Mouse (Mus musculus) stomach, embryonic 14.5 days (tissue): ENCODE measurements at regions not wholly inside any gene's neighbourhood (a gene's known extent, or its start where the extent isn't known, plus 50 kb on each side); places are given as distances from the start of the nearest gene placed in this dataset.
A peak's percentile ranks its signal among the peaks of the same experiment; 100 is the strongest.

Experiments used
- ATAC-seq: fragments of 200-750 bp; cut with Nextera tagmentation; 2 replicates; pipeline ENCODE4 v1.8.0; 2017; ENCODE audit warnings: low read depth, moderate TSS enrichment; ENCODE audit not compliant: insufficient number of reproducible peaks, insufficient read depth, low FRiP score
- H3K27ac ChIP-seq: fragments of 300-500 bp; sonication (generic); 2 replicates; pipeline ENCODE4 v1.5.1; 2014; ENCODE audit warnings: mild to moderate bottlenecking, low read length, moderate library complexity, mixed read lengths
- H3K27me3 ChIP-seq: fragments of 300-500 bp; sonication (generic); 2 replicates; pipeline ENCODE4 v1.6.1; 2014; ENCODE audit warnings: low read length, control low read depth, mixed read lengths; ENCODE audit not compliant: control insufficient read depth, insufficient read depth
- H3K36me3 ChIP-seq: fragments of 300-500 bp; sonication (generic); 2 replicates; pipeline ENCODE4 v1.6.1; 2014; ENCODE audit warnings: mild to moderate bottlenecking, control low read depth, low read length, moderate library complexity, mixed read lengths; ENCODE audit not compliant: control insufficient read depth, insufficient read depth
- H3K4me1 ChIP-seq: fragments of 300-500 bp; sonication (generic); 2 replicates; pipeline ENCODE4 v1.6.1; 2014; ENCODE audit warnings: low read length, control low read depth, mixed read lengths; ENCODE audit not compliant: control insufficient read depth, insufficient read depth
- H3K4me2 ChIP-seq: fragments of 300-500 bp; sonication (generic); replicated peaks from 2 replicates; pipeline ENCODE4 v1.6.1; 2014; ENCODE audit warnings: low read depth, low read length, control low read depth
- H3K4me3 ChIP-seq: fragments of 300-500 bp; sonication (generic); 2 replicates; pipeline ENCODE4 v1.5.1; 2014; ENCODE audit warnings: low read depth, low read length, control low read depth
- H3K9ac ChIP-seq: fragments of 300-500 bp; sonication (generic); replicated peaks from 2 replicates; pipeline ENCODE4 v1.6.1; 2014; ENCODE audit warnings: low read depth, mild to moderate bottlenecking, control low read depth, low read length, moderate library complexity, mixed read lengths
- H3K9me3 ChIP-seq: fragments of 300-500 bp; sonication (generic); 2 replicates; pipeline ENCODE4 v1.6.1; 2016; ENCODE audit warnings: low read depth, low read length, control low read depth; ENCODE audit not compliant: control insufficient read depth
- WGBS: fragments of 180-500 bp; shearing (Covaris S2); extraction: QIAGEN DNeasy Blood & Tissue Kit; methylation state at CpG from one replicate; pipeline ENCODE4 v1.1.7; 2014; 5-methylcytosine and 5-hydroxymethylcytosine counted together

DNA sequence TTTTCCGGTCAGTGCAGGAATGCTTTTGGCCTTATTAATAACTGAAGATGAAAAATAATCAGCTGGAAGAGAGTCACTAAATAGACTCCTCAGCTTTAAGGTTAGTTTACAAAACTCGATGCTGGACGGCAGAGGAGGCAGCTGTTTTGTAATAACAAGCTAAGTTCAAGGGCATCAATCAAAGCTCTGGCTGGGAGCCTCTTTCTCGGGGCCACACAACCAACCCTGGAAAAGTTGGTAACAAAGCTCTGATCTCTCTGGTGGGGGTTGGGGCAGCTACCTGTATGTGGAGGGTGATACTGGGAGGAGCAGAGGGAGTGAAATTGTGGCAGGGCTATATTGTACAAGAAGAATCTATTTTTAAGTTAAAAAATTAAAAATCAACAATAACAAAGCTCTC lies 374.1 kb downstream of the Fgf9 start:
- ATAC-seq, result no peak
- H3K9me3 ChIP-seq, result no peaks in the 10 kb centered on the region
- H3K27ac ChIP-seq, result no peak overlapping the region
- H3K4me2 ChIP-seq, result no peak overlapping the region
- no peak overlapping the region for H3K4me3 ChIP-seq
- no peak overlapping the region for H3K9ac ChIP-seq
- 29% methylated on average over 4 of the region's 4 CpGs for WGBS
- no peaks in the 10 kb centered on the region for H3K36me3 ChIP-seq
- H3K4me1 ChIP-seq, result no peaks in the 10 kb centered on the region
- H3K27me3 ChIP-seq, result no peaks in the 10 kb centered on the region

DNA sequence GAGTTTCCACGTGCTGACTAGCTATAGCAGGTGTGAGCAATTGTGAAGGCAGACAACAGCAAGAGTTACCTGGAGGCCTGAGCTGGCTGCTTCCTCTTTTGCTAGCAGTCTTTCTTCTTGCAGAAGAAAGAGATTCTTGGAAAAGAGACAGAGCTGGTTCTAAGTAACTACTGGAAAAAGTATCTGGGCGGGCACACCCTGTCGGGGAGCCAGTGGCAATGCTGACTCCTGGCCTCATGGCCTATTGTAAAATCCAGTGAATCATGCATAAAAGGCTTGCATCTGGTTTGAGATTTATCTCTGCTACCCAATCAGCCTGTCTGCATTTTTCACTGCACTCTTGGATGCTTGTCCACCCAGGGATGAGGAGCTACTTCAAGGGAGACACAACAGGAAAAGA lies 372.2 kb downstream of the Fgf9 start:
- Histone ChIP-seq H3K4me3 (no peak overlapping the region), H3K4me1 (no peaks in the 10 kb centered on the region), H3K9me3 (no peaks in the 10 kb centered on the region), H3K27ac (no peak overlapping the region), H3K36me3 (no peaks in the 10 kb centered on the region), H3K27me3 (no peaks in the 10 kb centered on the region), H3K4me2 (no peak overlapping the region), H3K9ac (no peak overlapping the region)
- 94% methylated on average over 3 of the region's 3 CpGs for WGBS
- ATAC-seq, result no peak

DNA sequence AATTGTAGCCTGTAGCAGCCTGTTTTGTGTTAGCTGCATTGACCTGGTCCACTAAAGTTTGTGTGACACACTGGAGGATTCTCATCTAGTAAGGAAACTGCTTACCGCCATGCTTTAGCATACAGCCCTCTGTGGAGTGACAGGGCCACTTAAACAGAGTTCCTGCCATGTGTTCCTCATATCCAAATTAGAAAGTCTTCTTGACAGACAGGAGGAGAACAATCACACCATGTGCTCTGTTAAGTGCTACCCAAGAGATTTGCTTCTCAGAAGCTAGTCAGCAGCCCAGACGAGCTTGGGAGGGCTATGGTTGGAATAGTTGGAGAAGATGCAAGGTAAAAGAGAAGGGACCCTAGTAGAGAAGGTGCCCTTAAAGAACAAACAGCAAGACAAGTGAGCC lies 369.6 kb downstream of the Fgf9 start:
- no peak for ATAC-seq
- WGBS, result 81% methylated on average over 2 of the region's 2 CpGs
- no peak overlapping the region for H3K4me2 ChIP-seq

DNA sequence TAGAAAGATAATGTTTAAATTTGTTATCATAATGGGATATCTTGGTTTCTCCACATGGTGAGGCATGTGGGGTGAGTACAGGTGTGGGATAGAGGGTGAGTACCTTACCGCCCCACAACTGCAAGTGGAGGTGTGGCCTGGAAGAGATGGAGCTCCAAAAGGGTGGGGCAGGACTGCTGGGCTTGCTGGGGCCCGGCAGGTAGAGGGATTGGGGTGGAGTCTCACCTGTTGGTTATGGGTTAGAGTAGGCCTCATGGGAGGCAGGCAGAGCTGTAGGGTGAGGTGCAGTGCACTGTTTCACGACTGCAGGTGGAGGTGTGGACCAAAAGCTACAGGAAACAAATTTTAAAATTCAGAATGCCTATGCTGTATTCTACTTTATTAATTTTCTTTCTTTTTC lies 365.7 kb downstream of the Fgf9 start:
- WGBS, result 80% methylated on average over 3 of the region's 3 CpGs
- ATAC-seq, result peak; percentile 46; the same call in 1 of the 2 replicates
- no peak overlapping the region for H3K27ac ChIP-seq

More for the DNA sequence above, 369.6 kb downstream of the Fgf9 start:
- no peak overlapping the region for H3K9ac ChIP-seq
- no peaks in the 10 kb centered on the region for H3K4me1 ChIP-seq
- H3K36me3 ChIP-seq, result no peaks in the 10 kb centered on the region
- H3K4me3 ChIP-seq, result no peak overlapping the region
- no peaks in the 10 kb centered on the region for H3K9me3 ChIP-seq
- H3K27me3 ChIP-seq, result no peaks in the 10 kb centered on the region
- H3K27ac ChIP-seq, result no peak overlapping the region

DNA sequence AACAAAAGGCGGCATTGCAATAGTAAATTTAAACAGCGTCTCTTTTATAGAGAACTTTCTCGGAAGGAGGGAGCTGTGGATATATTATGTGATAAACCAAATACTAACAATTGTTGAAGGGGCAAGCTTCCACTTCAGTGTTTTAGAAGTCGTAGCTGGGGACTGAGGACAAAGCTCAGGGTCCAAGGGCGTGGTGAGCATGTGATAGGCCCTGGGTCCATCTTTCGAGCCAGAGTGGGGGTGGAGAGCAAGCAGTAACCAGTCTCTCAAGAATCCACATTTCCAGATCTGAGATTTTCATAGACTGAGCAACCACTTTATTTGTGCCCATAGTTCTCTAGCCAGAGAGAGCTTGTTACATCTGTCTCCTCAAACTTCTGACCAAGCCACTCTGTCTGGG lies 356.1 kb downstream of the Fgf9 start:
- no peak for ATAC-seq
- Histone ChIP-seq H3K9ac (no peak overlapping the region), H3K36me3 (no peaks in the 10 kb centered on the region), H3K4me1 (no peaks in the 10 kb centered on the region), H3K27me3 (no peaks in the 10 kb centered on the region), H3K9me3 (no peaks in the 10 kb centered on the region), H3K4me2 (no peak overlapping the region), H3K27ac (no peak overlapping the region), H3K4me3 (no peak overlapping the region)
- WGBS, result 46% methylated on average over 6 of the region's 6 CpGs

More for the DNA sequence above, 365.7 kb downstream of the Fgf9 start:
- H3K27me3 ChIP-seq, result no peaks in the 10 kb centered on the region
- no peak overlapping the region for H3K4me3 ChIP-seq
- no peaks in the 10 kb centered on the region for H3K36me3 ChIP-seq
- no peak overlapping the region for H3K4me2 ChIP-seq
- no peaks in the 10 kb centered on the region for H3K9me3 ChIP-seq
- H3K9ac ChIP-seq, result no peak overlapping the region
- no peaks in the 10 kb centered on the region for H3K4me1 ChIP-seq

DNA sequence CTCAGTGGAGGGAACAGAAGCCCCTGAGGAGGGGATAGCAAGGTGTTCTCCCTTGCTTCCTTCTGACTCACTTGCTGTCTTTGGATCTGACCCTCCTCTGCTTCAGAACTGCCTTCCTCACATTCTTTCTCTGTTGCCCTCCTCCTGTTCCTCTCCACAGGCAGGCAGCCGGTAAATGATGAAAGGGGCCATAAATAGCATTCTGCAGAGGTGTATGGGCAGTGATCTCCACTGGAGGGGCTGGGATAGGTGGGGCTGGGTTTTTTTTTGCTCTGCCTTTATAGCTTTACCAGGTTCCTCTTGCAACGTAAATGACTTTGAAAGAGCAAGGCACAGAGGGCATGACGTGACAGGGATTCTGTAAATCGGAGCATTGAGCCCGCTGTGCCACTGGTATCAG lies 351.6 kb downstream of the Fgf9 start:
- no peak for ATAC-seq
- no peaks in the 10 kb centered on the region for H3K36me3 ChIP-seq

DNA sequence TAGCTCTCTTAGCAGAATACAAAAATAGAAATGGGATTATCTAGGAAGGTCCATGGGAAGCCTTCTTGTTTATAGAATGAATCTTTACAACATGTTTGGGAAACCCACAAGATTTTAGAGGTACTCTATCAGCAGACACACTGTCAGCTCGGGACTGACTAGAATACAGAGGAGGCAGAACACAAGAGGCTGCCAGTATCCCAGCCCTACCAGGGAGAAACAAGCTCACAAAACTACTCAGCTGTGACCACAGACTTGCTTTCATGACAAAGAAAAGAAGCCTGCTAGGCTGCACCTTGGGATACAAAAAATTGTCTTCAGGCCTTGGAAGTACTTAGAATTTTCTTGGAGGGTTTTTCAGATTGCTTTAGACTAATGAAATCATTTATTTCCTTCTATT lies 347.2 kb downstream of the Fgf9 start:
- 55% methylated on average over 1 of the region's 1 CpGs for WGBS
- no peaks in the 10 kb centered on the region for H3K9me3 ChIP-seq
- H3K4me1 ChIP-seq, result no peaks in the 10 kb centered on the region
- H3K4me2 ChIP-seq, result no peak overlapping the region
- H3K36me3 ChIP-seq, result no peaks in the 10 kb centered on the region
- no peak overlapping the region for H3K9ac ChIP-seq
- ATAC-seq, result no peak
- H3K27me3 ChIP-seq, result no peaks in the 10 kb centered on the region
- H3K27ac ChIP-seq, result no peak overlapping the region
- no peak overlapping the region for H3K4me3 ChIP-seq

More for the DNA sequence above, 351.6 kb downstream of the Fgf9 start:
- Histone ChIP-seq H3K9ac (no peak overlapping the region), H3K9me3 (no peaks in the 10 kb centered on the region), H3K27ac (no peak overlapping the region), H3K4me3 (no peak overlapping the region), H3K27me3 (no peaks in the 10 kb centered on the region), H3K4me2 (no peak overlapping the region), H3K4me1 (no peaks in the 10 kb centered on the region)
- WGBS, result 37% methylated on average over 5 of the region's 5 CpGs

DNA sequence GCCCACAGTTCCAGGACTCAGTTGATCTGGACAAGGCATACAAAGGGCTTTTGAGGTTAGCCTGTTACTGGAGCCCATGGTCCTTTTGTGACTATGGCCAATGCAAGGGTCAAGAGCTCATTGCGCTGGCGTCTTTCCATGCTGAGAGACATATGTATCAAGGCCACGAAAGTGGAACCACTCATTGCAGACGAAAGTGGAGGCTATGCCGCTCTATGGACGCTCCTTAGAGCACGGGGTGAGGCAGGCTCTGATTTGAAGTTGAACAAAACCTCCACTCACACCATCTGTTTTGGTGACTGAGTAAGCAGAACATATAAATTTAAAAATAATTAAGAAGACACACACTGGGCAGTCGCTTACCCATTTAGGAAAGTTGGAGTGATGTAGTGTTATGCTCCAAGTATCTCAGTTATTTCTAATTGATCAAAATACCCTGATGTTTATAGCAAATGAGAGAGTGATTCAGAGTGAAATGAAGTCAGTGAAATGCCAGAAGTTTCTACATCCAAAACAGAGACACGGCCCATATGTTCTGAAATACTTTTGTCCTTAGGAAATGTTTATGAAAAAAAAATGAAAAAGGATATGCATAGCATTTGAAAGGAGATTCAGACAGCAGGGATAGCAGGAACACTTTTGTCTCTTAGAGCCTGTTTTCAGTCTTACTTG lies 321.8 kb downstream of the Fgf9 start:
- Histone ChIP-seq H3K9me3 (no peaks in the 10 kb centered on the region), H3K9ac (no peak overlapping the region), H3K4me2 (no peak overlapping the region), H3K4me3 (no peak overlapping the region), H3K36me3 (no peaks in the 10 kb centered on the region), H3K4me1 (0 out of 2 replicates have a peak, but pooled peaks cover 5% of the 10 kb centered on the region), H3K27me3 (no peaks in the 10 kb centered on the region), H3K27ac (no peak overlapping the region)
- WGBS, result 65% methylated on average over 9 of the region's 9 CpGs
- ATAC-seq, result no peak

DNA sequence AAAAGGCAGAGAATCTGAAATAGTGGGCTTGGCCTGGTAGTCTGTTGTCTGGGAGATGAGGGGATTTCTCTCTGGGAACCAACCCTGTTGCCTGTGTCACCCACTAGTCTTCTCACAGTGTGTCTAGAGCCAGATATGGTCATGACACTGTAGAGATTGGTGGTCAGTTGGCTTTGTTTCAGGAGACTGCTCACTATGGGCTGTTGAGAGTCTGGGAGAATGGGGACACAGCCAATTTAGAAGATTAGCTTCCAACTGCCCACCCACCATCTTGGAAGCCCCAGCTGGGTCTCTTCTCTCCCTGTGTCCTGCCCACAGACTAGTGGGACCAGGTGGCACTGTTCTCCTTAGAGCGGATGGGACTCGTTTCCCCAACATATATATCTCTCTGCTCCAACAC lies 320.4 kb downstream of the Fgf9 start:
- no peak for ATAC-seq
- 68% methylated on average over 2 of the region's 2 CpGs for WGBS
- no peaks in the 10 kb centered on the region for H3K9me3 ChIP-seq

More for the DNA sequence above, 320.4 kb downstream of the Fgf9 start:
- H3K36me3 ChIP-seq, result no peaks in the 10 kb centered on the region
- no peak overlapping the region for H3K4me2 ChIP-seq
- no peak overlapping the region for H3K4me3 ChIP-seq
- 0 out of 2 replicates have a peak, but pooled peaks cover 5% of the 10 kb centered on the region for H3K4me1 ChIP-seq
- H3K27me3 ChIP-seq, result no peaks in the 10 kb centered on the region
- H3K27ac ChIP-seq, result no peak overlapping the region
- no peak overlapping the region for H3K9ac ChIP-seq
